Mouse (Mus musculus) urinary bladder, postnatal 36 days (tissue): ENCODE data around the gene Ffar2.

ENCODE experiments used
- DNase-seq, 2 experiments: peaks; one replicate each; pipeline ENCODE4 v3.0.0; 2022; ENCODE audit warnings: low spot score in 2 of 2, mixed read lengths in 1 of 2

Gene Ffar2

GRCm38 (mm10) chr7:30769236-30769635, 54.3 kb downstream of the Ffar2 start:
- DNase-seq: peak in 1 of 2 experiments; percentile 48
